Mouse (Mus musculus) ovary, postnatal 14 days (tissue): ENCODE data around the gene Lelp1.

Experiments used
- DNase-seq: peaks from one replicate; pipeline ENCODE4 v3.0.0; 2022; ENCODE audit warnings: low spot score

Lelp1 gene

GRCm38 (mm10) chr3:92142644-92143043 lies at the start of gene Lelp1:
TSS of gene Lelp1 (minus strand) at chr3:92142744.
- no peak for DNase-seq

GRCm38 (mm10) chr3:92176880-92177279 lies 34.3 kb upstream of the Lelp1 start:
- no peak for DNase-seq

- no peak for DNase-seq
Observed at GRCm38 (mm10) chr3:92169847-92170246, 27.3 kb upstream of the Lelp1 start.

GRCm38 (mm10) chr3:92153322-92153721 lies 10.8 kb upstream of the Lelp1 start:
- DNase-seq: peak; percentile 31

GRCm38 (mm10) chr3:92150631-92151277 lies 8.2 kb upstream of the Lelp1 start:
- peak; percentile 43 for DNase-seq

GRCm38 (mm10) chr3:92147913-92148312 lies 5.4 kb upstream of the Lelp1 start:
- no peak for DNase-seq

- DNase-seq: no peak
Observed at GRCm38 (mm10) chr3:92147420-92147819, 4.9 kb upstream of the Lelp1 start.

GRCm38 (mm10) chr3:92123847-92124246 lies 18.7 kb downstream of the Lelp1 start, which contains the start of gene Prr9:
TSS of gene Prr9 (minus strand) at chr3:92123947.
- no peak for DNase-seq

- no peak for DNase-seq
Observed at GRCm38 (mm10) chr3:92120902-92121301, 21.6 kb downstream of the Lelp1 start.

GRCm38 (mm10) chr3:92117930-92118329 lies 24.6 kb downstream of the Lelp1 start:
- DNase-seq: peak; percentile 1

GRCm38 (mm10) chr3:92111526-92111925 lies 31.0 kb downstream of the Lelp1 start:
- no peak for DNase-seq

- no peak for DNase-seq
Observed at GRCm38 (mm10) chr3:92110790-92111189, 31.8 kb downstream of the Lelp1 start.

- no peak for DNase-seq
Observed at GRCm38 (mm10) chr3:92106582-92106981, 36.0 kb downstream of the Lelp1 start.
